Mouse (Mus musculus): ENCODE results near the gene Usp36. TPM values are rescaled to one million over a fixed set of nuclear protein-coding genes. Genes with fewer than 3 reads are reported as not detected.

Usp36 gene
- polyA plus RNA-seq, 1 experiment from 2014 or later = 13.6 TPM

GRCm38 (mm10) chr11:118265621-118266020, 24.4 kb downstream of the Usp36 start:
- no peaks in the 10 kb centered on the region for H3K4me1 ChIP-seq (replicated peaks; ENCODE audit: control insufficient read depth, insufficient read depth, low read length)
- H3K27ac ChIP-seq = no peak overlapping the region
- H3K36me3 ChIP-seq (replicated peaks; ENCODE audit: control insufficient read depth, insufficient read depth) = peaks cover 100% of the 10 kb centered on the region
- H3K9me3 ChIP-seq (ENCODE audit: control insufficient read depth, low read length) = no peaks in the 10 kb centered on the region
- 96% methylated on average over 11 of the region's 11 CpGs for WGBS
- DNase-seq (ENCODE audit: low spot score) (no peak), ATAC-seq (ENCODE audit: low FRiP score) (no peak)
- no peaks in the 10 kb centered on the region for H3K27me3 ChIP-seq (ENCODE audit: control insufficient read depth, insufficient read depth, low read length)
- H3K4me2 ChIP-seq (replicated peaks) = no peak overlapping the region
- no peak overlapping the region for H3K9ac ChIP-seq
- H3K4me3 ChIP-seq (replicated peaks; ENCODE audit: low read length) = no peak overlapping the region

- no peak overlapping the region for H3K4me3 ChIP-seq (replicated peaks; ENCODE audit: low read length)
- no peak overlapping the region for H3K27ac ChIP-seq
- WGBS = 82% methylated on average over 5 of the region's 5 CpGs
- no peaks in the 10 kb centered on the region for H3K4me1 ChIP-seq (replicated peaks; ENCODE audit: control insufficient read depth, insufficient read depth, low read length)
- H3K36me3 ChIP-seq (replicated peaks; ENCODE audit: control insufficient read depth, insufficient read depth) = peaks cover 100% of the 10 kb centered on the region
- no peak overlapping the region for H3K9ac ChIP-seq
- no peak for ATAC-seq (ENCODE audit: low FRiP score)
- H3K9me3 ChIP-seq (ENCODE audit: control insufficient read depth, low read length) = no peaks in the 10 kb centered on the region
- H3K27me3 ChIP-seq (ENCODE audit: control insufficient read depth, insufficient read depth, low read length) = no peaks in the 10 kb centered on the region
- no peak overlapping the region for H3K4me2 ChIP-seq (replicated peaks)
- no peak for DNase-seq (ENCODE audit: low spot score)
Observed at GRCm38 (mm10) chr11:118263146-118263545, 26.9 kb downstream of the Usp36 start.

GRCm38 (mm10) chr11:118260081-118260480, 30.0 kb downstream of the Usp36 start:
- no peak overlapping the region for H3K9ac ChIP-seq
- ATAC-seq (ENCODE audit: low FRiP score) = no peak
- no peak overlapping the region for H3K4me3 ChIP-seq (replicated peaks; ENCODE audit: low read length)
- WGBS = 93% methylated on average over 8 of the region's 8 CpGs
- no peaks in the 10 kb centered on the region for H3K9me3 ChIP-seq (ENCODE audit: control insufficient read depth, low read length)
- no peaks in the 10 kb centered on the region for H3K4me1 ChIP-seq (replicated peaks; ENCODE audit: control insufficient read depth, insufficient read depth, low read length)
- no peak overlapping the region for H3K27ac ChIP-seq
- no peaks in the 10 kb centered on the region for H3K27me3 ChIP-seq (ENCODE audit: control insufficient read depth, insufficient read depth, low read length)
- no peak for DNase-seq (ENCODE audit: low spot score)
- no peak overlapping the region for H3K4me2 ChIP-seq (replicated peaks)
- peaks cover 91% of the 10 kb centered on the region for H3K36me3 ChIP-seq (replicated peaks; ENCODE audit: control insufficient read depth, insufficient read depth)

DNA sequence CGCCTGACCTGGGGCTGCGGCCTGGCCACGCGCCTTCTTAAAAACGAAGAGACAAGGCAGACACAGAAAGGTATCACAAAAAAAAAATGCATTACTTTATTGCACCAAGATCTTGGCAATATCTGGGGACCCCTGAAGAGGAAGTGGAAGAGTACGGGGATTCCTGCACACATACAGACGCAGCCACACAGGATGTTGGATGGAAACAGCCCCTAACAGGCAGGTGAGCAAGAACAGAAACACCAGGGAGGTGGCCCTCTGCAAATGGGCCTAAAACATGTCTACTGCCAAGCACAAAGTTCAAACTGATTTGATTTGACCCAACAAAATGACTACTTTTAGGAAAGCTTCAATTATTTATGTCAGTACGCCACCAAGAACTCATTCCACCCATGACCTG, 30.5 kb downstream of the Usp36 start:
- H3K27me3 ChIP-seq (ENCODE audit: control insufficient read depth, insufficient read depth, low read length) = no peaks in the 10 kb centered on the region
- WGBS = 95% methylated on average over 8 of the region's 8 CpGs
- no peak overlapping the region for H3K4me3 ChIP-seq (replicated peaks; ENCODE audit: low read length)
- H3K4me1 ChIP-seq (replicated peaks; ENCODE audit: control insufficient read depth, insufficient read depth, low read length) = 0 out of 2 replicates have a peak, but pooled peaks cover 4% of the 10 kb centered on the region
- H3K9me3 ChIP-seq (ENCODE audit: control insufficient read depth, low read length) = no peaks in the 10 kb centered on the region
- ATAC-seq (ENCODE audit: low FRiP score) (no peak), DNase-seq (ENCODE audit: low spot score) (no peak)
- H3K4me2 ChIP-seq (replicated peaks) = no peak overlapping the region
- H3K27ac ChIP-seq = no peak overlapping the region
- peaks cover 86% of the 10 kb centered on the region for H3K36me3 ChIP-seq (replicated peaks; ENCODE audit: control insufficient read depth, insufficient read depth)
- no peak overlapping the region for H3K9ac ChIP-seq

DNA sequence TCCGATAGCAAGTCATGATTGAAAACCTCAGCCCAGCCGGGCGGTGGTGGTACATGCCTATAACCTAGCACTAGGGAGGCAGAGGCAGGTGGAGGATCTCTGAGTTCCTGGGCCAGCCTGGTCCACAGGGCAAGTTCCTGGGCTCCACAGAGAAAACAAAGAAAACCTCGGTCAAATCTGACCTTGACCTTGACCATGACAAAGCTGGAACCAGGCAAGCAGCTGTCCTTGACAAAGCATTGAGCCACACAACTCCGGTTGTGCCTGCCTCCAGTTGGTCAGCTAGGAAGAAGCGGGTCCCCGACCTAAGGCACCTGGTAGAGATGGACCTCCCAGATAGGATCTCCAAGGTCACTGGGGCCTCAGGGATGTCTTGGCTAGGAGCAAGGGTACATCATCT, 33.7 kb downstream of the Usp36 start:
- Histone ChIP-seq H3K27me3 (ENCODE audit: control insufficient read depth, insufficient read depth, low read length) (no peaks in the 10 kb centered on the region), H3K27ac (no peak overlapping the region), H3K4me1 (replicated peaks; ENCODE audit: control insufficient read depth, insufficient read depth, low read length) (peaks cover 13% of the 10 kb centered on the region; the same call in 1 of the 2 replicates), H3K9me3 (ENCODE audit: control insufficient read depth, low read length) (no peaks in the 10 kb centered on the region), H3K4me2 (replicated peaks) (no peak overlapping the region), H3K4me3 (replicated peaks; ENCODE audit: low read length) (no peak overlapping the region), H3K9ac (no peak overlapping the region), H3K36me3 (replicated peaks; ENCODE audit: control insufficient read depth, insufficient read depth) (peaks cover 54% of the 10 kb centered on the region)
- ATAC-seq (ENCODE audit: low FRiP score) (no peak), DNase-seq (ENCODE audit: low spot score) (no peak)
- 90% methylated on average over 7 of the region's 7 CpGs for WGBS

DNA sequence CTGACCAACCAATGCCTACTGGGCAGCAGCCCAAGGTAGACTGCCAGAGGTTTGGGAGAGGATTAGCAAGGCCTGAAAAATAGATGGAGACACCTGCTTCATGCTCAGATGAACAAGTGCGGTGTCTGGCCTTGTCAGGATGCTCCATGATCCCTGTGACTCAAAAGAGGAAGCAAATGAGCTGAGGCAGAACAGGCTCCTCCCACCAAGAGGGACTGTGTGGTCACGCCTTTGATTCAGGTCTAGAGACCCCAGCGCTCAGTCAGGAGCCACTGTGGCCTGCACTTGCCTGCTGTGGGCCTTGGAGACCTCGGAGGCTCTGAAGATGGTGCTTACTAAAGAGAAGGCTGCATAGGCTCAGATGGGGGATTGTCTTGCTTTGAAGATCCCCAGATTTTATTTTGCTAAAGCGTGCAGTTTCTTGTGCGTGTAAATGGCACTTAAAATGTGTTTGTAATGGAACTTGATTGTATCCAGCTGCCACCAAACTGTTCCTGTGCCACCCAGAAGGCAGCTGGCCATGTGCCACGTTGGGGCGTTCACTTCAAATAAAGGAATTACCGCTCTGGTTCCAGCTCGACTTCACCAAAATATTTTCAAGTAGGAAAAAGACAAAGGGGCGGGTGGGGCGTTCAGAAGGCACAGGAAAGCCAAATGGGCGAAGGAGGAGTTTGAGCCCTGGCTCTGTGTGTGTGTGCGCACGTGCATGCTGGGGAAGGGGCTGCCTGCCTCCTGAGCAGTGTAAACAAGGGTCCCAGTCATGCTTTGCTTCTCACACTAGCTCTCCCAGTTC, 35.7 kb downstream of the Usp36 start:
- H3K36me3 ChIP-seq (replicated peaks; ENCODE audit: control insufficient read depth, insufficient read depth) = peaks cover 34% of the 10 kb centered on the region
- H3K4me1 ChIP-seq (replicated peaks; ENCODE audit: control insufficient read depth, insufficient read depth, low read length) = peaks cover 13% of the 10 kb centered on the region; the same call in 1 of the 2 replicates
- no peak overlapping the region for H3K4me3 ChIP-seq (replicated peaks; ENCODE audit: low read length)
- H3K27me3 ChIP-seq (ENCODE audit: control insufficient read depth, insufficient read depth, low read length) = no peaks in the 10 kb centered on the region
- no peak overlapping the region for H3K9ac ChIP-seq
- peak overlapping the region; percentile 72 for H3K27ac ChIP-seq
- ATAC-seq (ENCODE audit: low FRiP score) (peak; percentile 52; the same call in 1 of the 2 replicates), DNase-seq (ENCODE audit: low spot score) (peak; percentile 59)
- H3K4me2 ChIP-seq (replicated peaks) = no peak overlapping the region
- H3K9me3 ChIP-seq (ENCODE audit: control insufficient read depth, low read length) = no peaks in the 10 kb centered on the region
- 38% methylated on average over 15 of the region's 15 CpGs for WGBS

DNA sequence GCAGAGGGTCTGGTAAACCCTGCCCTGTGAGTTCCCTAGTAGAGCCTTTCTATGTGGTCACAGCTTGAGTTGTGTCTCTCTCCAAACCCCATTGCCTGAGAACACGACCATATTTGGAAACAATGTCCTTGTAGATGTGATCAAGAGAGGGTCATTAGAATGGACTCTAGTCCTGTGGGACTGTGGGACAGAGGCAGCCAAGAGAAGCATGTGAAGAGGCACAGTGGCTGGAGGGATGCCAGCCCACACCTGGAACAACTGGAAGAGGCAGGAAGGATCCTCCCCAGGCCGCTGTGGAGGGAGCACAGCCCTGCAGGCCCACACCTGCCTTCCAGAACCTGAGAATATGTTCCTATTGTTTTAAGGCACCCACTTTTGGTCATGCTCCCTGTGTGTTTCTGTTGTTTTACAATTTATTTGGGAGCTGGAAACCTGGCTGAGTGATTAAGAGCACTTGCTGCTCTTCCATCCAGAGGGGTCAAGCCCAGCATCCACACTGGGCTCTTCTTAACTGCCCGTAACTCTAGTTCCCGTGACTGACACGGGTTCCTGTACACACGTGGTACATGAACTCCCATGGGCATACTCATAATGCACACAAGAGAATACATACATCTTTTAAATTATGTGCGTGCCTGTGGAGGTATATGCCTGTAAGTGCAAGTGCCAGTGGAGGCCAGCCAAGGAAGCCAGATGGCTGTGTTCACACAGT, 36.4 kb downstream of the Usp36 start:
- no peaks in the 10 kb centered on the region for H3K27me3 ChIP-seq (ENCODE audit: control insufficient read depth, insufficient read depth, low read length)
- no peak overlapping the region for H3K9ac ChIP-seq
- H3K27ac ChIP-seq = peak overlapping the region; percentile 72
- peaks cover 13% of the 10 kb centered on the region; the same call in 1 of the 2 replicates for H3K4me1 ChIP-seq (replicated peaks; ENCODE audit: control insufficient read depth, insufficient read depth, low read length)
- ATAC-seq (ENCODE audit: low FRiP score) = no peak
- no peak overlapping the region for H3K4me2 ChIP-seq (replicated peaks)
- 75% methylated on average over 7 of the region's 7 CpGs for WGBS
- H3K36me3 ChIP-seq (replicated peaks; ENCODE audit: control insufficient read depth, insufficient read depth) = peaks cover 26% of the 10 kb centered on the region
- no peaks in the 10 kb centered on the region for H3K9me3 ChIP-seq (ENCODE audit: control insufficient read depth, low read length)
- H3K4me3 ChIP-seq (replicated peaks; ENCODE audit: low read length) = no peak overlapping the region
- DNase-seq (ENCODE audit: low spot score) = peak; percentile 54

- 1% methylated on average over 5 of the region's 5 CpGs for WGBS
- no peak overlapping the region for H3K9ac ChIP-seq
Observed at GRCm38 (mm10) chr11:118249012-118249383, 41.0 kb downstream of the Usp36 start.

DNA sequence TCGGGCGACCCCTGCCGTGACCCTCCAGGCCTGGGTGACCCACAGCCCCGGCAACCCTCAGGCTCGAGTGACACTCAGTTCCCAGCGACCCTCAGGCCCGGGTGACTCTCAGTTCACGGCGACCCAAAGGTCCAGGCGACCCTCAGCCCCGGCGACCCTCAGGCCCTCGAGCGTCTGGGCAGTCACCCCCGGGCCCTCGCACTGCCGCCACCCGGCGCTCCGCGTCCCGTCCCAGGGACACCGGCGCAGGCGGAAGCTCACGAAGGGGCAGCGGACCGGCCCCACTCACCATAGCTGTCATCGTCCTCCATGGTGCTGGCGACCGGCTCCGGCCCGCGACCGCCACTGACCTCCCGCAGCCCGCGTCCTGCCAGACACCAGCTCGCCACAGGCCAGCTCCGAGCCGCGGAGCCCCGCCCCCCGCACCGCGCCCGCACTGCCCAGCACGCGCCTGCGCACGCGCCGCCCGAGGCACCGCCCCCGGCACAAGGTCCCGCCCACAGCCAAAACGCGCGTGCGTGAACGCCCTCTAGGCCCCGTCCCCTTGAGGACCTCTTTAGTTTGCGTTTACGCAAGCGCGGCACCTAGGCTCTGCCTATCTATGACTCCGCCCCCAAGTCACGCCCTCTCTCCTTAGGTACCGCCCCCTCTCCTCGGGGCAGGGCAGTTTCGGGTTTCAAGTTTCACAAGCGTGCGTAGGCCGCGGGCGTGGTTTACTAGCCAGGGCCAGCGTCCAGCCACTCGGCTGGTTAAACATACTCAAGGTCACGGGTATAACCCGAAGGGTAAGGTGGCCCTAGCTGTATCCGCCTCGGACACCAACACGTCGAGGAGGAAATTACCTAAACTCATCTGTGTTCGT, 41.7 kb downstream of the Usp36 start, which contains the start of gene Cyth1:
Gene Cyth1, minus strand, starts transcription at position 443 of the 862 bp plus-strand sequence.
- ATAC-seq (ENCODE audit: low FRiP score) = peak; percentile 95
- H3K9me3 ChIP-seq (ENCODE audit: control insufficient read depth, low read length) = no peaks in the 10 kb centered on the region
- under 1% methylated on average over 85 of the region's 86 CpGs for WGBS
- H3K9ac ChIP-seq = peak within 1 kb of the TSS; percentile 83
- H3K4me3 ChIP-seq (replicated peaks; ENCODE audit: low read length) = peak within 1 kb of the TSS; percentile 93
- peak; percentile 97 for DNase-seq (ENCODE audit: low spot score)
- peak within 1 kb of the TSS; percentile 93 for H3K4me2 ChIP-seq (replicated peaks)
- no peaks in the 10 kb centered on the region for H3K27me3 ChIP-seq (ENCODE audit: control insufficient read depth, insufficient read depth, low read length)
- peak within 1 kb of the TSS; percentile 60 for H3K27ac ChIP-seq
- H3K4me1 ChIP-seq (replicated peaks; ENCODE audit: control insufficient read depth, insufficient read depth, low read length) = peaks cover 13% of the 10 kb centered on the region
- no peaks in the 10 kb centered on the region for H3K36me3 ChIP-seq (replicated peaks; ENCODE audit: control insufficient read depth, insufficient read depth)

More at GRCm38 (mm10) chr11:118249012-118249383, 41.0 kb downstream of the Usp36 start:
- Histone ChIP-seq H3K27me3 (ENCODE audit: control insufficient read depth, insufficient read depth, low read length) (no peaks in the 10 kb centered on the region), H3K4me2 (replicated peaks) (peak overlapping the region; percentile 93), H3K9me3 (ENCODE audit: control insufficient read depth, low read length) (no peaks in the 10 kb centered on the region), H3K27ac (peak overlapping the region; percentile 44), H3K36me3 (replicated peaks; ENCODE audit: control insufficient read depth, insufficient read depth) (no peaks in the 10 kb centered on the region), H3K4me3 (replicated peaks; ENCODE audit: low read length) (peak overlapping the region; percentile 93), H3K4me1 (replicated peaks; ENCODE audit: control insufficient read depth, insufficient read depth, low read length) (peaks cover 16% of the 10 kb centered on the region)
- DNase-seq (ENCODE audit: low spot score) = peak; percentile 44
- peak; percentile 3; the same call in 1 of the 2 replicates for ATAC-seq (ENCODE audit: low FRiP score)

All from hindbrain, embryonic 14.5 days (tissue).